Mouse (Mus musculus) heart, adult 18-20 months (tissue): ENCODE data around the gene Il5. TPM values are rescaled to one million over a fixed set of nuclear protein-coding genes. Genes with fewer than 3 reads are reported as not detected.
A peak's percentile ranks its signal among the peaks of the same experiment; 100 is the strongest.

Experiments
- DNase-seq, 2 experiments: peaks; one replicate each; pipeline ENCODE4 v3.0.0; 2021 to 2022; ENCODE audit warnings: mixed read lengths in 1 of 2
- total RNA-seq, 2 experiments: library from RNA; stranded (reverse); gene quantifications; 2 replicates each; pipeline ENCODE4 v1.2.3; 2021

The Il5 gene
- total RNA-seq, 2 experiments from 2014 or later = not detected

- no peak for DNase-seq
Measured at GRCm38 (mm10) chr11:53745260-53745659, 24.7 kb downstream of the Il5 start.

- no peak for DNase-seq
Measured at GRCm38 (mm10) chr11:53747985-53748384, 27.4 kb downstream of the Il5 start.

GRCm38 (mm10) chr11:53748614-53749013 is 28.0 kb downstream of the Il5 start:
- DNase-seq = no peak

GRCm38 (mm10) chr11:53749306-53749705 is 28.7 kb downstream of the Il5 start:
- DNase-seq = no peak

GRCm38 (mm10) chr11:53749716-53750352 is 29.2 kb downstream of the Il5 start:
- DNase-seq = no peak

GRCm38 (mm10) chr11:53755011-53755595 is 34.5 kb downstream of the Il5 start:
- DNase-seq = no peak

- no peak for DNase-seq
Measured at GRCm38 (mm10) chr11:53757612-53758011, 37.0 kb downstream of the Il5 start.

- DNase-seq = peak in 1 of 2 experiments; percentile 59
Measured at GRCm38 (mm10) chr11:53758033-53758432, 37.4 kb downstream of the Il5 start.

GRCm38 (mm10) chr11:53758791-53759351 is 38.3 kb downstream of the Il5 start:
- DNase-seq = peak; percentile 51 to 57

GRCm38 (mm10) chr11:53759545-53760406 is 39.2 kb downstream of the Il5 start:
- no peak for DNase-seq

GRCm38 (mm10) chr11:53761284-53761683 is 40.7 kb downstream of the Il5 start:
- no peak for DNase-seq

- DNase-seq = peak; percentile 84 to 87
Measured at GRCm38 (mm10) chr11:53761822-53762221, 41.2 kb downstream of the Il5 start.

GRCm38 (mm10) chr11:53762426-53762825 is 41.8 kb downstream of the Il5 start:
- no peak for DNase-seq

- peak; percentile 91 to 94 for DNase-seq
Measured at GRCm38 (mm10) chr11:53762827-53763495, 42.4 kb downstream of the Il5 start.

- peak; percentile 96 to 97 for DNase-seq
Measured at GRCm38 (mm10) chr11:53763496-53764140, 43.0 kb downstream of the Il5 start.

GRCm38 (mm10) chr11:53764581-53764980 is 44.0 kb downstream of the Il5 start:
- DNase-seq = peak in 1 of 2 experiments; percentile 26

- no peak for DNase-seq
Measured at GRCm38 (mm10) chr11:53768422-53769184, 48.0 kb downstream of the Il5 start.

GRCm38 (mm10) chr11:53769185-53769576 is 48.6 kb downstream of the Il5 start:
- no peak for DNase-seq

GRCm38 (mm10) chr11:53769760-53770124 is 49.1 kb downstream of the Il5 start, which contains the start of gene Irf1:
TSS of gene Irf1 (plus strand) at chr11:53770014.
- DNase-seq = peak; percentile 95 to 98

GRCm38 (mm10) chr11:53770125-53770791 is 49.7 kb downstream of the Il5 start:
- peak; percentile 85 to 89 for DNase-seq
